Mouse (Mus musculus) kidney, embryonic 16.5 days (tissue): ENCODE data around the gene Twf2. TPM values are rescaled to one million over a fixed set of nuclear protein-coding genes. Genes with fewer than 3 reads are reported as not detected.

Experiments used
- ATAC-seq: fragments of 200-750 bp; cut with Nextera tagmentation; 2 replicates; pipeline ENCODE4 v1.8.0; 2017; ENCODE audit warnings: moderate TSS enrichment; ENCODE audit not compliant: low FRiP score, low TSS enrichment
- H3K27ac ChIP-seq: fragments of 300-500 bp; sonication (generic); 2 replicates; pipeline ENCODE4 v1.5.1; 2014; ENCODE audit warnings: low read length
- H3K27me3 ChIP-seq: fragments of 300-500 bp; sonication (generic); 2 replicates; pipeline ENCODE4 v1.6.1; 2014; ENCODE audit warnings: low read length, control low read depth, mixed read lengths; ENCODE audit not compliant: insufficient read depth
- H3K36me3 ChIP-seq: fragments of 300-500 bp; sonication (generic); 2 replicates; pipeline ENCODE4 v1.6.1; 2014; ENCODE audit warnings: low read length, control low read depth, mixed read lengths; ENCODE audit not compliant: insufficient read depth
- H3K4me1 ChIP-seq: fragments of 300-500 bp; sonication (generic); 2 replicates; pipeline ENCODE4 v1.6.1; 2014; ENCODE audit warnings: low read length, control low read depth, mixed read lengths; ENCODE audit not compliant: insufficient read depth
- H3K4me2 ChIP-seq: fragments of 300-500 bp; sonication (generic); replicated peaks from 2 replicates; pipeline ENCODE4 v1.6.1; 2014; ENCODE audit warnings: low read depth, low read length
- H3K4me3 ChIP-seq: fragments of 300-500 bp; sonication (generic); 2 replicates; pipeline ENCODE4 v1.5.1; 2014; ENCODE audit warnings: mild to moderate bottlenecking, low read length
- H3K9ac ChIP-seq: fragments of 300-500 bp; sonication (generic); replicated peaks from 2 replicates; pipeline ENCODE4 v1.6.1; 2014; ENCODE audit warnings: low read length
- H3K9me3 ChIP-seq: fragments of 300-500 bp; sonication (generic); 2 replicates; pipeline ENCODE4 v1.6.1; 2016; ENCODE audit warnings: low read length, control low read depth
- WGBS: fragments of 180-500 bp; shearing (Covaris S2); extraction: QIAGEN DNeasy Blood & Tissue Kit; methylation state at CpG from one replicate; pipeline ENCODE4 v1.1.7; 2014; 5-methylcytosine and 5-hydroxymethylcytosine counted together
- polyA plus RNA-seq: library from polyadenylated mRNA; unstranded; fragments of >200 nt; fragmentation: Nextera tagmentation; extraction: Ambion mirVana; gene quantifications from 2 replicates; pipeline ENCODE4 v1.2.1, GENCODE M21; 2015

The Twf2 gene
- 72.7 and 75.5 TPM in 2 replicates for polyA plus RNA-seq

GRCm38 (mm10) chr9:106202819-106203636 is at the start of gene Twf2:
Gene Twf2 (plus strand): TSS chr9:106203108.
- peak within 1 kb of the TSS; percentile 78 for H3K9ac ChIP-seq
- WGBS, result 1% methylated on average over 55 of the region's 61 CpGs
- H3K4me2 ChIP-seq, result peak within 1 kb of the TSS; percentile 61
- H3K27ac ChIP-seq, result peak within 1 kb of the TSS; percentile 72
- H3K36me3 ChIP-seq, result 0 out of 2 replicates have a peak, but pooled peaks cover 4% of the 10 kb centered on the region
- H3K9me3 ChIP-seq, result no peaks in the 10 kb centered on the region
- peaks cover 43% of the 10 kb centered on the region for H3K4me1 ChIP-seq
- ATAC-seq, result peak; percentile 90
- peak within 1 kb of the TSS; percentile 69 for H3K4me3 ChIP-seq
- H3K27me3 ChIP-seq, result no peaks in the 10 kb centered on the region

- Histone ChIP-seq H3K9me3 (no peaks in the 10 kb centered on the region), H3K4me1 (peaks cover 5% of the 10 kb centered on the region; the same call in 1 of the 2 replicates), H3K4me3 (no peak overlapping the region), H3K27ac (no peak overlapping the region), H3K36me3 (no peaks in the 10 kb centered on the region), H3K27me3 (peaks cover 16% of the 10 kb centered on the region), H3K4me2 (no peak overlapping the region), H3K9ac (no peak overlapping the region)
- ATAC-seq, result no peak
- WGBS, result 82% methylated on average over 9 of the region's 9 CpGs
These were observed 48.8 kb upstream of the Twf2 start for GRCm38 (mm10) chr9:106154106-106154505.

GRCm38 (mm10) chr9:106156419-106156818 is 46.5 kb upstream of the Twf2 start:
- Histone ChIP-seq H3K9ac (no peak overlapping the region), H3K27ac (no peak overlapping the region), H3K27me3 (no peaks in the 10 kb centered on the region), H3K4me1 (peaks cover 5% of the 10 kb centered on the region; the same call in 1 of the 2 replicates), H3K9me3 (no peaks in the 10 kb centered on the region), H3K36me3 (no peaks in the 10 kb centered on the region), H3K4me2 (0 out of 2 replicates have a peak overlapping the region, but pooled peaks have one; percentile 3), H3K4me3 (no peak overlapping the region)
- ATAC-seq, result 0 out of 2 replicates have a peak, but pooled peaks have one; percentile 7
- WGBS, result 62% methylated on average over 5 of the region's 5 CpGs

DNA sequence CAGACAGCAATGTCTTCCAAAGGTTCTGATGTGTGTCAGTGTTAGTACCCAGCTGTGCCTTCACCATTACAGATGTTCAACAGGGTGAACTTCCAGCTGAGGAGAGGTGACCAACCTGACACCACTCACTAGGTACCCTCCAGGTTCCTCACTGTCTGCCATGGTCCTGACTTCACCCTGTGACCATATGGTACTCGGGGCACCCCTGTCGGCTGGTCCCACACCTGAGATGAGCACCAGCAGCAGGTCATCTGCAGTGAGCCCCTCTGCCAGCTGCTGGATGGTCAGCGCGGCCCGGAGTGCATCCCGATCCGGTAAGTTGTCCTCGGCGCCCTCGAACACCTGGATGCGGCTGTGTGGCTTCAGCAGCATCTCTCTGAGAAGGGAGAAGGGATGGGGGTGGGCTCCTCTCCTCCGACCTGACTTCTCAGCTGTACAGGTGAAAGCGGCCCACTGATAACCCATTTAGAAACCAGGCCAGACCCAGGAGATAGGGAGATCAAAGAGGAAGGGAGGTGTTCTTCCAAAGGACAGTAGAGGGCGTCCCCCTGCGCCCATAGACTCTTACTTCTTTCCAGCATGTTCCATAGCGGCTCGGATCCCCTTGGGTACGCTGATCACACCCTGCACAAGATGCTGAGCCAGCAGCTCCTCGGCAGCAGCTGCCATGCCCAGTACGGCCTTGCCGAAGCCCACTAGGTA is 45.8 kb upstream of the Twf2 start:
- 81% methylated on average over 21 of the region's 21 CpGs for WGBS

GRCm38 (mm10) chr9:106157623-106157925 is 45.3 kb upstream of the Twf2 start:
- no peak for ATAC-seq
- H3K4me2 ChIP-seq, result no peak overlapping the region
- H3K9ac ChIP-seq, result no peak overlapping the region
- WGBS, result 85% methylated on average over 10 of the region's 10 CpGs
- H3K9me3 ChIP-seq, result no peaks in the 10 kb centered on the region
- H3K36me3 ChIP-seq, result no peaks in the 10 kb centered on the region
- H3K4me3 ChIP-seq, result 0 out of 2 replicates have a peak overlapping the region, but pooled peaks have one; percentile 14
- H3K4me1 ChIP-seq, result peaks cover 5% of the 10 kb centered on the region; the same call in 1 of the 2 replicates
- H3K27ac ChIP-seq, result peak overlapping the region; percentile 56
- H3K27me3 ChIP-seq, result no peaks in the 10 kb centered on the region

More for the DNA sequence above, 45.8 kb upstream of the Twf2 start:
- Histone ChIP-seq H3K9ac (no peak overlapping the region), H3K4me2 (no peak overlapping the region), H3K36me3 (no peaks in the 10 kb centered on the region), H3K9me3 (no peaks in the 10 kb centered on the region), H3K27ac (peak overlapping the region; percentile 56), H3K4me1 (peaks cover 5% of the 10 kb centered on the region; the same call in 1 of the 2 replicates), H3K27me3 (no peaks in the 10 kb centered on the region), H3K4me3 (0 out of 2 replicates have a peak overlapping the region, but pooled peaks have one; percentile 14)
- ATAC-seq, result no peak

DNA sequence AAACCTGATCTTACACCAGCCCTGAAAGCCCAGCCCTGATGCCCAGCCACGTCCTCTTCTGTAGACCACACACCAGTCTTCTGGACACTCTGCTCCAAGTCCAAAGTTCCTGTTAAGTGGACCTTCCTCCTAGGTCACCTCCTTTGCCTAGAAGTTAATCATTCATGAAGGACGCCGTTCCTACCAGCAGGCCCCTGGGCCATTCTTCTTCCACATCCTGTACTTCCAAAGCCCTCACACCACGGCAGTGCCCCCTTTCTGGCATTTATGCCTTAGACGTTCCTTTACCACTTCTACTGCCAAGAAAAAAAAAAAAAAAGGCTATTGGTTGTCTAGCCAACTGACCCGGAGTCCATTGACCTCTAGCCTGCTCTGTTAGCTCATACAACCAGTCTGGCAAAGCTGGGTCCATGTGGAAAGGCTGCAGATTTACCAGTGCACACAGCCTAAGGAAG is 44.8 kb upstream of the Twf2 start, which contains the start of gene Glyctk:
TSS of gene Glyctk (minus strand) at position 102 of the 455 bp plus-strand sequence.
- no peak within 1 kb of the TSS for H3K9ac ChIP-seq
- WGBS, result 59% methylated on average over 6 of the region's 6 CpGs
- peak; percentile 55 for ATAC-seq

DNA sequence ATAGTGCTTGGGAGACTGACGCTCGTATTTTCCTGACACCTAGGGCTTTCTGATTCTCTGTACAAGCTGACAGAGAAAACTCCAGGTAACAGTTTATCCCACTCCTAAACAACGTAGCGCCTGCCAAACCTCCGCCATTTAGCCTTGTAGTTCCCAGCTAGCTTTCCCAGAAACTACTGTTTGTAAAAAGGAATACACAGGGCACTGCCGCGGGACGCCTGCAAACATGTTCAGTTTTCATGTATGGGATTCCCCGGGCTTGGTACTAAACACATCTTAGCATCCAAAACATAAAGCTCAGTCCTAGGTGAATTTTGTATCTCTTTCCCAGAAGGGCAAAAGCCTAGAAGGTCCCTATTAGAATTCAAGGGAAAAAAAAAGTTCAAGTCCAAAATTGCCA is 43.7 kb upstream of the Twf2 start:
- Histone ChIP-seq H3K9me3 (no peaks in the 10 kb centered on the region), H3K36me3 (no peaks in the 10 kb centered on the region), H3K4me1 (peaks cover 5% of the 10 kb centered on the region; the same call in 1 of the 2 replicates), H3K4me3 (no peak overlapping the region), H3K9ac (no peak overlapping the region), H3K27me3 (no peaks in the 10 kb centered on the region), H3K27ac (no peak overlapping the region), H3K4me2 (peak overlapping the region; percentile 68)
- ATAC-seq, result no peak
- WGBS, result 84% methylated on average over 9 of the region's 9 CpGs

More for the DNA sequence above, 44.8 kb upstream of the Twf2 start, which contains the start of gene Glyctk:
- Histone ChIP-seq H3K9me3 (no peaks in the 10 kb centered on the region), H3K27ac (peak within 1 kb of the TSS; percentile 56), H3K36me3 (no peaks in the 10 kb centered on the region), H3K27me3 (no peaks in the 10 kb centered on the region), H3K4me1 (peaks cover 5% of the 10 kb centered on the region; the same call in 1 of the 2 replicates), H3K4me3 (0 out of 2 replicates have a peak within 1 kb of the TSS, but pooled peaks have one; percentile 14), H3K4me2 (no peak within 1 kb of the TSS)

GRCm38 (mm10) chr9:106159784-106160301 is 43.1 kb upstream of the Twf2 start:
- peaks cover 5% of the 10 kb centered on the region; the same call in 1 of the 2 replicates for H3K4me1 ChIP-seq
- WGBS, result under 1% methylated on average over 24 of the region's 24 CpGs
- H3K9me3 ChIP-seq, result no peaks in the 10 kb centered on the region
- H3K27me3 ChIP-seq, result no peaks in the 10 kb centered on the region
- peak; percentile 84 for ATAC-seq
- H3K9ac ChIP-seq, result peak overlapping the region; percentile 71
- H3K27ac ChIP-seq, result peak overlapping the region; percentile 93
- peak overlapping the region; percentile 68 for H3K4me2 ChIP-seq
- no peaks in the 10 kb centered on the region for H3K36me3 ChIP-seq
- H3K4me3 ChIP-seq, result peak overlapping the region; percentile 56

DNA sequence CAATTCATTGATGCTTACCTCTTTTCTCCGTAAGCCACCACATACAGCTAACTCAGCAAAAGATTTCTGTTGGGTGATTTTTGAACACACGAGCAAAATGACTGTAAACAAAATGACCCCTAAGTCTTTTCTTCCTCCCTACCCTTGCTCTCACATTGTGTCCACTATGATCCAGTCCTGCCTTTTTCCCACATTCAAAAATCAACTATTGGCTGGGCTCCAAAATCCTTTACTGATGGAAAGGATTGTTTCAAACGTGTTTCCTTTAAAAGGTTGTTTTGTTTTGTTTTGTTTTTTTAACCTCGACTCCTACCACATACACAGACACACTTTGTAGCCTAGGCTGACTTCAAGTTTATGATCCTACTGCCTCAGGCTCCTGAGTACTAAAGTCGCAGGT is 42.5 kb upstream of the Twf2 start:
- no peaks in the 10 kb centered on the region for H3K9me3 ChIP-seq

More for the DNA sequence above, 42.5 kb upstream of the Twf2 start:
- 31% methylated on average over 5 of the region's 5 CpGs for WGBS
- Histone ChIP-seq H3K4me1 (peaks cover 5% of the 10 kb centered on the region; the same call in 1 of the 2 replicates), H3K36me3 (no peaks in the 10 kb centered on the region), H3K4me3 (peak overlapping the region; percentile 56), H3K9ac (peak overlapping the region; percentile 71), H3K27ac (peak overlapping the region; percentile 93), H3K27me3 (no peaks in the 10 kb centered on the region), H3K4me2 (peak overlapping the region; percentile 68)
- ATAC-seq, result no peak
